Mouse (Mus musculus) lung, adult 2 months (tissue): Measurements from ENCODE around the gene Esrrg.

Experiments used
- CTCF ChIP-seq: fragments of 200-500 bp; IDR thresholded peaks from 2 replicates; pipeline ENCODE4 v1.5.1; 2011; ENCODE audit warnings: mild to moderate bottlenecking, low read length, control low read depth; ENCODE audit not compliant: insufficient read depth
- POLR2A ChIP-seq: fragments of 200-500 bp; IDR thresholded peaks from 2 replicates; pipeline ENCODE4 v1.6.1; 2011; ENCODE audit warnings: low read depth, mild to moderate bottlenecking, control low read depth, low read length, borderline replicate concordance; ENCODE audit errors: extremely low read depth

GRCm38 (mm10) chr1:188192971-188193370, 584.4 kb downstream of the Esrrg start:
- TF ChIP-seq CTCF: no peak
- TF ChIP-seq POLR2A: no peak
